Mouse (Mus musculus) frontal cortex, adult (tissue): Measurements from ENCODE around the gene Cped1.

Experiments
- ATAC-seq: cut with Nextera tagmentation; 2 replicates; pipeline ENCODE4 v1.9.2; 2017; ENCODE audit warnings: mild to moderate bottlenecking, moderate library complexity, mixed read lengths; ENCODE audit not compliant: low TSS enrichment

Gene Cped1

DNA sequence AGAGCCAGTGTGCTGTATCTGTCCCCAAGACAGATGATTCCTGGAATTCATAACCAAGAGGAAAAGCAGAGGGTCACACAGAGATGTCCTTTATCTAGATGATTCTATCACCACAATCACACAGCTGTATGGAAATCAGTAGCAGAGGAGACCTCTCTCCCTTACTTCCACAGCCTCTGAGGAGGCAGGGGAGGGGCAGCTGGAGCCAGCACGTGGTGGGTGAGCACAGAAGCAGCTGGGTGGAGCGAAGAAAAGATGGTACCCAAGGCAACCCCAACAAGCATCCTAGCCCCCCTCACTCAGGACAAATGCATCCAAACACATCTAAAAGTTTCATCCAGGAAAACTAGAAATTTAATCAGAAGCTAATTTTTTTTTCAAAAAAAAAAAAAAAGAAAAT is 182.7 kb downstream of the Cped1 start:
- ATAC-seq: no peak

DNA sequence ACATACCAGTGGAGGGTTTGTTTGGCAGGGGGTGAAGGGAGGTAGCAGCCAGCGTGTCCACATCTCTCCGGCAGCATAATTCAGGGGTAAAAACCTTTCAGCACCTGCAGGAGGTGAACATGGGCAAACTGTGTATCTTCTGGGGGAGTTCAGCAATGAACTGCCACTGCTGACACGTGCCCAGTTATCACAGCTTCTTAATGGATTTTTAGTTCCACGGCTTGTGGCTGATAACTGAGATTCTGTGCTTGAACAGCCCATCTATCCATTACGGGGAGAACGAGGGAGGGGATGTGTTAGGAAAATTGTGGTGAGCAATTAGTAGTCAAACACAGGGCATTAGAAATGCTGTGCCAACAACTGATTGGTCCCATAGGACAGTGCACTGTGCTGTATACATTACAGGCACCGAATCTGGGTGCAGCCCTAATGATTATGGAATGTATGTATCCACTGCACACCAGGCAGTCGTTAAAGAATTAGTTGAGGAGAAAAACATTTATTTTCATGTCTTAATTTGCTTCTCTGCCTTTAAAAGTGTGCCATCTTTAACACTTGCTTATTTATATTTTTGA is 193.1 kb downstream of the Cped1 start:
- no peak for ATAC-seq

DNA sequence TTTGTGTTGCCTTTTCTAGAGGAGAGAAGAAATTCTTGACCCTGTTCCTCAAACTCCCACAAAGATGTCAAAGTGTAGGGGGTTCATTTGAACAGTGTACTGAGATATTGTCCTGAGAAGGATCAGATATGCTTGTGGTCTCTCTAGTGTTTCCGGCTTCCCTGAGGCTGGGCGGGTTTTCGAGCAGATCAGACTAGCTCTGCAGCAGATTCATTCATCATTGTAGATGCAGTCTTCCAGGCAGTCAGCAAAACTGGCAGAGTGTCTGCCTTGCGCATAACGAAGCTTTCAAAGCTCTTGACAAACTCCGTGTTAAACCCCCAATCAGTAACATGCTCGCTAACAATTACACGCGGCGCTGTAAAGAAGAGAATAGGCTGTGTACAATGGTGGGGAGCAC is 194.6 kb downstream of the Cped1 start:
- peak; percentile 76 for ATAC-seq

DNA sequence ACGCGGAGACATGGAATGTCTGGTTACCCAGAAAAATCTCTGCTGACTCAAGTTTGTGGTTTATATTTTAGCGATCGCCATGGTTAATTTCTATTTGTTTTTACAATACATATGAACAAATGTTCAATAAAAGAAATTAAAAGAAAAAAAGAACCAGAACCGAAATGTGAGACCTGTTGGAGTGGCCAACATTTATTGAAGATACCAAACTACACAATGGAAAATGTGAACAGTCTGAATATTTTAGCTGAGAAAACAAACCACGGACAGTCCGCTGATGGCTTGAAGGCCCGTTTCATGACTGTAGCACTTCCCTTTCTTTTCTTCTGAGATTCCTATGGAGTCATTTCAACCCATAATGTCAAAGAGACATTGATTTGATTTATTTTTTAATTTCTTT is 201.3 kb downstream of the Cped1 start:
- no peak for ATAC-seq

DNA sequence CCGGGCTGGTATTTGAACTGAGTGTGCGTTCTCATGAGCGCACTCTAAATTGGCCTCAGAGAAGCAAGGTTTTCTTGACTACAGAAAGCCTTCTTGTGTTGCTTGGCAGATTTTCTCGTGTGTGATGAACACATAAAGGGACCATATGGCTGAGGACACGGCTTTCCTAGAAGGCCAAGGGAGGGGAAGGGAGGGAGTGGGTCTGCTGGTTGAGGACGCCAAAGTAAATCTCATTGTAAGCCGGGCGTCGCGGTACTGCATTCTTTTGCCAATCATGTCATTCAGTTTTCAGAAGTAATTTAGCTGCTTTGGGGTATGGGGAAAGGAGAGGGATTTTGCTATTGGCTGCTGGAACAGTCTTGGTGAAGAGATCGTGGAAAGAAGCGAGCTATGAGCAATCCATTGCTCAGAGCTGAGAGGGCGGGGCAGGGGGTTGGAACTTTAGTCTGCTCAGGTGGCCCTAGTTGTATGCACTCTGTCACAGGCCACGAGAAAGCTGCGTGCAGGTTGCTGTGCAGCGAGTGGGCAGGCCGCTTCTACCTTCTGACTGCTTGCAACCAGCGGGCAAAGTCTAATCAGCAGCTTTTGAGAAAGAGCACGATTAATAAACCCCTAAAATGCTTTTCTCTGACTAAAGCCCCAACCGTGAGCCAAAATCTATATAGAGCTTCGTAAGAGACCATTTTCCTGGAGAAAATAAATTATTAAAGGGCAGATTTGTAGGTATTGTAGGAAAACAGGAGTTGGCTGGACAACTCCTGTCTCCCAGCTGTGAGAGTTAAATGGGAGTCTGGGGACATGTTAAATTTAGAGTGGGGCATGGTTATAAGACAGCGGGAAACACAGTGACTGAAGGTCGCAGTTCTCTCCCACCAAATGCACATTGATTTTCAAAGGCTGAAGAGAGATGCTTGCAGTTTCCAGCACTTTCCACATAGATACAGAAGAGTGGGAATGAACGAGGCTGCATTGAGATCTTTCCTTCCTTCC is 203.9 kb downstream of the Cped1 start:
- ATAC-seq: peak; percentile 20; the same call in 1 of the 2 replicates

DNA sequence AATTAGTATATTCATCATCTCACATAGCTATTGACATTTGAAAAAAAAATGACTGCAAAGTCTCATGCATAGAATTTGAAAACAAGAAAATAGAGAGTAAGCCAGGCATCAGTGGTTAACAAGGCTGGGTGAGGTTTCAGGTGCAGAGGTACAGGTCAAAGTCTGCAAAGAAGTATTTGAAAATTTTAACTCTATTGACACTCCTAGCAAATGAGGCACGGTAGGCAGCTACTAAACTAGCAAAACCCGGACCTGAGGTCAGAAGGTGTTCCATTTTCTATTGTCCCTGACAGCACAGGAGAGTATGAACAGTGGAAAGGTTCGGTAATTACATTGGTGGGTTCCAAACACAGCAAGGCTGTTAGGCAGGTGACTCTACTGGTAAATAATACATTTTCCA is 212.9 kb downstream of the Cped1 start:
- ATAC-seq: no peak

DNA sequence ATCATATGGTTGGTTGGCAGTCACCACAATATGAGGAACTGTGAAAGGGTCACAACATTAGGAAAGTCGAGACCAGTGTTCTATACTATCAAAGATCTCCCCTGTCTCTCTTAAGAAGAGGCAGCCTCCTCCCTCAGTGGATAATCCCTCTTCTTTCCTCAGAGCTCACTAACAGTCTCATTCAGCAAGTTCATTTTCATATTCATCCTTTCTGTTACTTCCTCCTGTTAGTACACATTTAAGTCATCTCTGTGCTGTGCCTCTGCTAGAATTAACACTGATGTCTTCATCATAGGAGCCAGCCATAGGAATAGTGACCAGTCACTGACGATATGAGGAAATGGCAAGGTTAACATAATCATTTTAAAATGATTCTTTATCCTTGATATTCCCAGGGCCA is 213.8 kb downstream of the Cped1 start:
- ATAC-seq: no peak

DNA sequence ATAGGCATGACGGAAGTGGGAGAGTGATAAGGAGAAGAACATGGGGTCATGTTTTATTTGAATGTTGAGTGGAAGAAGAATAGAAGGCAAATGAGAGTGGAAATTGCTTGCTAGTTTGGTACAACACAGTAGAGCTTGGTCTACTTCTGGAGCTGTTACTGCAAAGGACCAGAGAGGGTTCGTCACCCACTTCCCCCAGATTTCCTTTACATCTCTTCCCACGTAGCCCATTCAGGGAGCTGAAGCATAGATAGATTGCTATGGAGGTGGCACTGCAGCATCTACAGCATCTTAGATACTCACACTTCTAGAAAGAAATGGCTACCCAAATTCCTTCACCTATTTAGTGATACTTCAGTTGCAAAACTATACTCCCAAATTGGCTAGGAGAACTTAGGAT is 214.4 kb downstream of the Cped1 start:
- ATAC-seq: peak; percentile 97

DNA sequence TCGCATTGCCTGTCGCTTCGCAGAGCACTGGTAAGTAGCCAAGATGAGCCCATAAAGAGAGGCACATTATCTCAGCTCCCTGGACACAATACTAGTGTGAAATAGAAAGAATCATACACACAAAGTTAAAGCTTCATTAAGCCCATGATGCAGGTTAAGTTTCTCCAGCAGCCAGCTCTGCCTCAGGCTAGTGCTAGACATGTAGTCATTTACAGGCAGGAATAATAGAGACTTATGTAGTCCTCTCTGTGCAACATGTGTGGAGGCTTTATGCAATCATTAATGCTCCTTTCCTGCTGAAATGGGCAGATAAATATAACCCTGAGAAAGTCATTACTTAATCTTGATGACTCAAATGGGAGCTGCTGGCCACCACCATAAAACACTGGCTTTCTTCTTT is 216.2 kb downstream of the Cped1 start:
- no peak for ATAC-seq

DNA sequence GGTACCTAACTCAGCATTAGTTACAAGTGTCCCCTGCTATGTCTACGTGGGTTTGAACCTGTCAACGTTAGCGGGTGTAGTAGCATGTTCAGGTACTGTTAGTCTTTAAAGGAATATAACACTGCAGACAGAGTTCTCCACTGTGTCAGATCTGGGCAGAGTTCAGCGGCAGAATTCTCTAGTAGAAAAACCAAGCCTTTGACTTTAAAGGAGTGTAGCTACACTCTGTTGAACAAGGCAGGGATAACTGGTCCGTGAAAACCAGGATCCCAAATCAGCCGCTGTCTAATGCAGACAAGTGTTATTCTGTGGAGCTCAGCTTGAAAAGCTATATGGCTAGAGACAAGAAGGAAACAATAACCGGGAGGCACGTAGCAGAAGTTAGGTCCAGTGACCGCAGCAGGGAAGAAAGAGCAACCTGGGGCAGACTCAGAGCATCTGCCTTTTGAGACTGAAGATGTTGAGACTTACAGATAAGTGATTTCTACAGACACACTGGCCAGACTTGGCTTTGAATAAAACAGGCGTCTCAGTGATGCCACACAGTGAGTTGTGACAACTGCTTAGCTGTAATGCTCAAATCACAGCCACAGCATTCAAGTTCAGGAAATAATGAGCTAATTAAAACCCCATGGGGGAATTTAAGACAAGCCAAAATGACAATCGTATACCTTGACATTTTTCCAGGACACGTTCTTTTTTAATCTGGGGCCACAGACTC is 219.5 kb downstream of the Cped1 start:
- no peak; the same call in 1 of the 2 replicates for ATAC-seq

DNA sequence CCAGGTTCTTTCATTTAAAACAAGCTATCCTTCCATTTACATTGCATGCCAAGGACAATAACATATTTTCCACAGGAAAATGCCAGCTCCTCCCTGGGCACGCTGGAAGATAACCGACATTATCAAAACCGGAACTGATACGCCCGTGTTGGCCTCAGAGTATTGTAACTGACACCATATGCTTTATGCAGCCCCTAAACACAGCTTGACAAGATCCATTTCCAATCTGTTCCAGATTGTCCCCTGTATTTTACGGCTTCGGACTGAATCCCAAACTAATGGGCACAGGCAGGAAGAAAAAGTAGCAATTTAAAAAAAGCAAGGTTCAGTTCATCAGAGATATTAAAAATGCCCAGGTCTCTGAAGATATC is 220.0 kb downstream of the Cped1 start:
- ATAC-seq: peak; percentile 1; the same call in 1 of the 2 replicates

DNA sequence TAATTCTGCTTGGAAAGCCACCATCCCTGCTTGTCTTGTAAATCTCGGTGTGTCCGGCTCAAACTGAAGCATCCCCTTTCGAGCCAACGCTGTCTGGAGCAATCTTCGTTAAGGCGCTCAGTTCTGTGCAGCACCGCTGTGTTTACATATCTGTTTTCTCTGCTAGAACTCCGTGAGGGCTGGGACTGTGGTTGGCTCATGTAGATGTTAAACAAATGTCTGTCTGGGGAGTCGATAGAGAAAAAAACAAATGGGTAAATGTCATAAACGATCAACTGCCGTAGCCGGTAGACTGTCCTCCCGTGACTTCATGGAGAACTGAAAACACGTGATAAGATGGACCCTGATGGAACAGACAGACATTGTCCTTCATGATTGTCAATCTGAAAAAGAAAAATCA is 220.5 kb downstream of the Cped1 start:
- ATAC-seq: peak; percentile 65

DNA sequence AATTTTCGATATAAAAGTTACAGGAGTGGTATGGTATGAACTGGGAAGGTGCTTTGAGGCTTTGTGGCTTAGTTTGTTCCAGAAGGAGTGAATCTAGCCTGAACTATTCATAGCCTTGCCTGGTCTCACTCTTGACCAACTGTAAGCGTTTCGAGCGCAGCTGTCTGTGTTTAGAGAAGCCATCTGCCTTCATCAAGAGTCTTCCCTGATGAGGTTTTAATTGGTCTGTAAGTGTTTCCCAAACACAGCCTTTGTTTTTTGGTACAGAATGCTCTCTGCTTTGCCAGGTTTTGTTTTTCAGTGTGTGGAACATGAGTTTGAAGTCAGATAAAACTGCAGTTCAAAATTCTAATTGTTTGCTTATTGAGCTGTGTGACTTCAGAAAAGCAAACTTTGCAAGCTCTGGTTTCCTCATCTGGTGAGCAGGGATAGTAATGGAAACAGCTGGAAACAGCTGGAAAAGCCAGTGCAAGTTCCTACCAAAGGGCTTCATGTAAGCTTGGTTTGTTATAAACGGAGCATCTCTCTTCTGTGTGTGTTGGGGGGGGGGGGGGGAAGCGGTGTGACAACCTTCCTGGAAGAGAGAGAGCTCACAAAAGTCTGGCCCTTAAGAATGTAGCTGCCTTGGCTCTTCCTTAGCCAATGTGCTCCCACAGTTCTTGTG is 221.0 kb downstream of the Cped1 start:
- ATAC-seq: peak; percentile 74

DNA sequence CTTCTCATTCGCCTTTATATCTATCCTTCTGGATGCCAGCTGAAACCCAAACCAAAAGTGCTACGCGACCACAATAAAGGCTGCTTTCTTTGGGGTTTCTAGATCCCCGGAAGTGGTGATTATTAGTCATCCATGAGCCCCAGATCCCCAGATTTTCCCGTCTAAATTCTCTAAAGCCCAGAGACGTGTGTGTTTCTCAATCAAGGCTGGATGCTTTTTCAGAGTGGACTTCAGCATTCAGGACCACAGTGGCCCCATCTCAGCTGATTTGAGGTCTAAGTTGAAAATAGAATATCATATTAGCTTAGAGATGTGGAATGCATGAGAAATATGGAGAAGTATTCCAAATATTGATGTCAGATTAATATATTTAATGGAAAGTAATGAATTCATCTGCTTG is 226.4 kb downstream of the Cped1 start:
- no peak for ATAC-seq

DNA sequence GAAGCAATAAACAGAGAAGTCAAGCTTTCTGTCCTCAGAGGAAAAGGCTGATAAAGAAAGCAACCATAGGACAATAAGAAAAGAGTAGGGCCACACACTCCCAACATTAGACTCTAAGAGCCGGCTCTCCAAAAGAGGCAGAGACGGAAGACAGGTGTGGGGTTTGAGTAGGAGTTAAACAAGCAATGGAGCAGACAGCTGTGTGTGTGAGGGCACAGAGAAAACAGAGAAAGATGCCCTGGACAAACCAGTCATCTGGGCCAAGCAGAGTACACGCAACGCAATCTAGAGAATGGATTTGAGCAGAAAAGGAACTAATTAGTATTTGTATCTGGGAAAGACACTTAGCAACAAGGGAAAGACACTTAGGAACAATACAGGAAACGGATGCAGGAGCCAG is 227.5 kb downstream of the Cped1 start:
- ATAC-seq: no peak

DNA sequence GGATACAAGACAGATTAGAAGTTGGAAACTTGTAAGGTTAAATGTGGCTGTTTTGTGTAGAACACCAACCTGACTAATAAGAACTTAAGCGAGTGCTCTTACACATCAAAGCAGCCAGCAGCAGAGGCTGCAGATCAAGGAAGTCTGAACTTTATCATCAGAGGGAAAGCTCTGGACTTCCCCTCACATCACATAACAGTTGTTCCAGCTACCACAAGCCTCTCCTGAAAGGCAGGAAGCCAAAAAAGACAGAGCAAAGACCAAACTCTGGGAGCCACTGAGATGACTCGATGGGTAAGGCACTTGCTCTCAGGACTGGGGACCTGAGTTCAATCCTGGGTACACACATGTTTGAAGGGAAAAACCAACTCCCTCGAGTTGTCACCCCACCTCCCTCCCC is 228.1 kb downstream of the Cped1 start:
- no peak for ATAC-seq

DNA sequence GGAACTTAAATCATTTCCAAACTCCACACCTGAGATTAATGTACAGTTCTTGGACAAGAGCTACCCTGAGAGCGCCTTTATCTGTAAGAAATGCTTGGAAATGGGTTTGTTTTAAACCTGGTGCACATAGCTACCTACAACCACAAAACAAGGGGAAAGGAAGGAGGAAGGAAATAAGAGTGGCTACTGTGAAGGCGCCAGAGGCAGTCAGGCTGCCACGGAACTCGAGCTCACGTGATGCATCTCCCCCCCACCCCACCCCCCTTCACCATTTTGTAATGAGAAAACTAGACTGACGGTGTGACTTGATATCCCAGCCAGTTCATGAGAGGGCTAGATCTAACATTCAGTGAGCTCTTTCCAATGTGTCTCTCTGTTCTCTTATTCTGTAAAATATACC is 228.9 kb downstream of the Cped1 start:
- no peak for ATAC-seq

DNA sequence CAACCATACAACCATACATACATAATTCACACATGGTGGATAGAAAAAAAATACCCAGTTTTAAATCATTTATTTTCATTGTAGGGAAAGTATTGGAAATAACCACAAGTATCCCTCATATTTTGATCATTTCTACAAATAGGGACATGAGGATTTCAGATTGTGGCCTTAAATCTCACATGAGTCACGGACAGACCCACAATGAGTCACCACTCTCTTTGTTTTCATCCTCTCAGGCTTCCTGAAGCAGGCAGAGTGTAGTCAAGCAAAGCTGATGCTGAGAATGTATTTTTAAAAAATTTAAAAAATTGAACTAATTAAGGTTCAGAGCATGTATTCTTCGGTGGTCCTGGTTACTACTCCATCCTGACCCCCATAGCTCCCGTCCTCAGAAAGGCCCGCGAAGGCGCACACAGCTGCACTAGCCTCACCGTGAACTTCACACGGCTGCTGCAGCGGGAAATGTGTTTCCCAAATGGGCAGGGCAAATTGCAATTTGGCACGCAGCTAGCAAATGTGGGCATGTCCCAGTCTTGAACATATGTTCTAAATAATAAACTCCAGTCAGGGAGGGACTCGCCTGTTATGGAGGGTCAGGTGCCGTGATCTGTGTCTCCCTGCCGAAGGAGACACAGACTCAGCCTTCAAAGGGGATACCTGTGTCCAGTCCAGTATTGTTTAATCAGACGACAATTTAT is 230.7 kb downstream of the Cped1 start:
- ATAC-seq: no peak

DNA sequence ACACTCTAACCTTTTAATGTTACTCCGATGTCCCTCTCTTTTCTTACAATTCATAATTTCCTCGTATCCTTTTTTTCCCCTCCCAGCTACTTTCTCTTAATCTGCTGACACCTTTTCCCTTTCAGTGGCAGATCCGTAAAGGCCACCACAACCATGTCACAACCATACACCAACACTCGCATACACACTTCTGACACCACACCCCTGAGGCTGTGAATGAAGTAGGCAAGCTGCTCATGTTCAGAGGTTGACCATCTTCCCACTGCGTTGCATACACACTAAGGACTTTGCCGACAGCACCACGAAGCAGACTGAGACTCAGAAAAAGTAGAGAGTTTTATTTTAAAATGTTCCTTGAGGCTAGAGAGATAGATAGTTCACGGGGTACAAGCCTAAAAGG is 235.4 kb downstream of the Cped1 start:
- ATAC-seq: no peak

DNA sequence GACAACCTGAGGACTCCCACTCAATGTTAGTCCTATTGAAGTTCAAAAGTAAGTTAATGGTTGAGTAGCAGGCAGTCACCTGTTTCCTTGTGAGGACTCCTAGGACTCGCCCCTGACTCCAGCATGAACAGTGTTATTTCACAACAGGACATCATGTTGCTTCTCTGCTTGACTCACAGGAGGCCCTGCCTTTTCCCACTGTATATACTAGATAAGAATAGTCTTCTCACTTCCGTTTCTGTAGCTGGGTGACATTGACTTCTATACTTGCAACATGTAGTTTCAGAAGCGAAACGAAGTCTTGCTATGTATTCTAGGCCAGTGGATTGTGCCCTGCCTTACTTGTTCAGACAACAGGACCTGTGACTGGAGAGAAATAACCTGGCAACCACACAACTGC is 236.4 kb downstream of the Cped1 start:
- ATAC-seq: no peak

DNA sequence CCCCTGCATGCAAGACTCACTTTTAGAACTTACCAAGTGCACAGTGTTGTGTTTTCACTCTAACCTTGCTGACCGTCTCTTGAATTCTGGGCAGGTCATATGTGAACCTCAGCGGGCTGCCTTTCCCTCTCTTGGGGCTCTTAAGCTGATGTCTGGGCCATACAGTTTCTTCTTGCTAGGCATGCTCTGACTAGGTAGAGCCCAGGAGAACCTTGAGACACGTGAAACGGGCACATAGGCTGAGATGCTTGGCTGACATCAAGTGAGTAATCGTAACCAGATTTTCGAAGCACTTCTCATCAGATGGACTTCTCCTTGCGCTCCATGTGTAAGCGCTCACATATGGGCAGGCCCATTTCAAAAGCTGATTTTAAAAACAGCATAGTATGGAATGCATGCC is 237.2 kb downstream of the Cped1 start:
- no peak for ATAC-seq

DNA sequence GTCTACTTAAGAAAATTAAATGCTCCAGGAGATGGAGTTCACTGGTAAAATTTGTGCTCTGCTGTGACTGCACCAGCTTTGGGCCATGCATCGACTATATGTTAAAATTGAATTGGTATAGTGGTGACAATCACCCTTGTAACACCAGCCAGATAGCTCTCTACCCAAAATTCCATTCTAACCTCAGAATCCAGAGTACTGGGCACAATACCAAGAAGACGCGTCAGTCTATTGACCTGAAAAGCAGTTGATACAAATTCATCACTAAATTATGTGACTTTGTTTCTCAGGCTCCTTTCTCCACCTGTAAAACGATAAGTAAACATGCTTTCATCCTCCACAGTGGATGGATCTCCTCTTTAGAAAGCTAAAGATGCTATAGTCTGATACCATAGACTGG is 238.6 kb downstream of the Cped1 start:
- no peak for ATAC-seq
